ENCODE assay signal across 25 mouse cellular contexts in genomic region chr2:25994791-25995190, GRCm38 (mm10). TPM values are rescaled to one million over a fixed set of nuclear protein-coding genes. Genes with fewer than 3 reads are reported as not detected.
A peak's percentile ranks its signal among the peaks of the same experiment; 100 is the strongest.
DNase-seq lines count a peak whose midpoint lies in the region; ATAC-seq lines count a peak whose summit lies in the region.
"Had no signal": no experiment of that assay in that cellular context is flagged by ENCODE, and none has a peak within 500 bp of the region (broad histone marks: within the 10 kb centered on the region; RNA-seq: fewer than 3 reads in every experiment).

No protein-coding gene starts in this region.

- H3K27me3 ChIP-seq in liver, embryonic 13.5 days, result no peaks in the 10 kb centered on the region
- no peaks in the 10 kb centered on the region for H3K27me3 ChIP-seq in liver, embryonic 11.5 days (replicated peaks; ENCODE audit: control insufficient read depth, insufficient read depth, low read length)
- no peaks in the 10 kb centered on the region for H3K27me3 ChIP-seq in kidney, embryonic 15.5 days
- H3K27me3 ChIP-seq: CH12.LX; embryonic facial prominence, embryonic 12.5 days; forebrain, embryonic 12.5 days had no signal

- 86% methylated on average over 3 of the region's 3 CpGs for WGBS in liver, embryonic 13.5 days (ENCODE audit: insufficient replicate concordance)
- 88% methylated on average over 3 of the region's 3 CpGs for WGBS in liver, embryonic 11.5 days
- 86% methylated on average over 3 of the region's 3 CpGs for WGBS in kidney, embryonic 15.5 days

- H3K9me3 ChIP-seq in liver, embryonic 13.5 days (replicated peaks), result no peaks in the 10 kb centered on the region
- no peaks in the 10 kb centered on the region for H3K9me3 ChIP-seq in liver, embryonic 11.5 days (ENCODE audit: control insufficient read depth, low read length)
- H3K9me3 ChIP-seq in kidney, embryonic 15.5 days (replicated peaks), result no peaks in the 10 kb centered on the region
- H3K9me3 ChIP-seq: embryonic facial prominence, embryonic 10.5 days; embryonic facial prominence, embryonic 12.5 days; forebrain, embryonic 10.5 days; forebrain, embryonic 12.5 days; G1E had no signal

- no peak overlapping the region for H3K4me2 ChIP-seq in liver, embryonic 13.5 days
- H3K4me2 ChIP-seq in liver, embryonic 11.5 days, result no peak overlapping the region
- no peak overlapping the region for H3K4me2 ChIP-seq in kidney, embryonic 15.5 days
- H3K4me2 ChIP-seq: embryonic facial prominence, embryonic 12.5 days; forebrain, embryonic 12.5 days had no signal

- H3K4me3 ChIP-seq in liver, embryonic 13.5 days (replicated peaks), result no peak overlapping the region
- H3K4me3 ChIP-seq in liver, embryonic 11.5 days (ENCODE audit: low read depth, low read length), result no peak overlapping the region
- no peak overlapping the region for H3K4me3 ChIP-seq in kidney, embryonic 15.5 days (replicated peaks)
- H3K4me3 ChIP-seq: embryonic facial prominence, embryonic 10.5 days; embryonic facial prominence, embryonic 12.5 days; erythroblast, embryonic 14.5 days; forebrain, embryonic 10.5 days; forebrain, embryonic 12.5 days had no signal

- peaks cover 60% of the 10 kb centered on the region for H3K36me3 ChIP-seq in liver, embryonic 13.5 days
- peaks cover 19% of the 10 kb centered on the region for H3K36me3 ChIP-seq in liver, embryonic 11.5 days (ENCODE audit: control insufficient read depth, insufficient read depth, low read length)
- peaks cover 39% of the 10 kb centered on the region for H3K36me3 ChIP-seq in kidney, embryonic 15.5 days

- DNase-seq in liver, embryonic 13.5 days, result no peak
- DNase-seq in liver, embryonic 11.5 days (ENCODE audit: low spot score), result no peak
- peak; percentile 13 for DNase-seq in MN1 (ENCODE audit: low spot score)
- peak; percentile 21 for DNase-seq in brain, adult 2 months (ENCODE audit: low read depth, low spot score)
- DNase-seq in Muller cell, postnatal 12 days (ENCODE audit: inconsistent ontology term), result no peak
- DNase-seq: adrenal gland, adult 2 months; adrenal gland, postnatal 10 days; adrenal gland, postnatal 25 days; B cell, adult 2 months; cerebellum, adult 11-12 months; cerebellum, adult 2 months; cerebellum, adult 9-10 months; cerebellum, postnatal 10 days; cerebellum, postnatal 25 days had no signal

- no peak overlapping the region for H3K9ac ChIP-seq in liver, embryonic 13.5 days
- H3K9ac ChIP-seq in liver, embryonic 11.5 days (ENCODE audit: low read depth, low read length), result no peak overlapping the region
- no peak overlapping the region for H3K9ac ChIP-seq in kidney, embryonic 15.5 days
- H3K9ac ChIP-seq: embryonic facial prominence, embryonic 12.5 days; forebrain, embryonic 12.5 days had no signal

- no peak for ATAC-seq in liver, embryonic 13.5 days (ENCODE audit: low read depth)
- no peak for ATAC-seq in liver, embryonic 11.5 days (replicated peaks; ENCODE audit: low FRiP score)
- no peak for ATAC-seq in kidney, embryonic 15.5 days (replicated peaks; ENCODE audit: low FRiP score)
- ATAC-seq: CD4-positive, CD25-positive, alpha-beta regulatory T cell, adult 4 months; forebrain, embryonic 14.5 days; forebrain, embryonic 16.5 days had no signal

- 0 out of 2 replicates have a peak overlapping the region, but pooled peaks have one; percentile 11 for H3K27ac ChIP-seq in liver, embryonic 13.5 days
- no peak overlapping the region for H3K27ac ChIP-seq in liver, embryonic 11.5 days (ENCODE audit: low read depth, low read length)
- no peak overlapping the region for H3K27ac ChIP-seq in kidney, embryonic 15.5 days
- H3K27ac ChIP-seq: embryonic facial prominence, embryonic 10.5 days; embryonic facial prominence, embryonic 12.5 days; forebrain, embryonic 10.5 days; forebrain, embryonic 12.5 days had no signal

- peaks cover 29% of the 10 kb centered on the region for H3K4me1 ChIP-seq in liver, embryonic 13.5 days (replicated peaks)
- peaks cover 4% of the 10 kb centered on the region; the same call in 1 of the 2 replicates for H3K4me1 ChIP-seq in liver, embryonic 11.5 days (replicated peaks; ENCODE audit: control insufficient read depth, insufficient read depth, low read length)
- H3K4me1 ChIP-seq in kidney, embryonic 15.5 days, result no peaks in the 10 kb centered on the region
- H3K4me1 ChIP-seq: embryonic facial prominence, embryonic 10.5 days; embryonic facial prominence, embryonic 12.5 days; forebrain, embryonic 10.5 days; forebrain, embryonic 12.5 days had no signal

RNA-seq across cellular contexts. Expression of gene Camsap1, which starts 11.7 kb away (rescaled TPM):
- 4.1 and 5.4 TPM in 2 replicates for polyA plus RNA-seq in liver, embryonic 13.5 days (2015; fragmentation: Nextera tagmentation; extraction: Ambion mirVana)
- polyA plus RNA-seq in liver, embryonic 11.5 days (2014; fragmentation: Nextera tagmentation; extraction: Ambion mirVana), result 14.2 and 14.5 TPM in 2 replicates
- polyA plus RNA-seq in kidney, embryonic 15.5 days (2015; fragmentation: Nextera tagmentation; extraction: Ambion mirVana), result 18.6 and 18.9 TPM in 2 replicates

RNA-seq across cellular contexts. Expression of gene Ubac1, which starts 26.8 kb away (rescaled TPM):
- 488 and 502 TPM in 2 replicates for polyA plus RNA-seq in liver, embryonic 13.5 days (2015; fragmentation: Nextera tagmentation; extraction: Ambion mirVana)
- 290 and 303 TPM in 2 replicates for polyA plus RNA-seq in liver, embryonic 11.5 days (2014; fragmentation: Nextera tagmentation; extraction: Ambion mirVana)
- 89.8 and 94.5 TPM in 2 replicates for polyA plus RNA-seq in kidney, embryonic 15.5 days (2015; fragmentation: Nextera tagmentation; extraction: Ambion mirVana)

Comparison
In these comparisons a context has a peak if more than half of its experiments do, and no peak if none do; other contexts are left out.
1. DNase-seq: peak in MN1 (single experiment) and brain, adult 2 months (single experiment); none in liver, embryonic 13.5 days (single experiment), liver, embryonic 11.5 days (single experiment) and Muller cell, postnatal 12 days (single experiment).